Mouse (Mus musculus): ENCODE data around the gene Hoxb3. TPM values are rescaled to one million over a fixed set of nuclear protein-coding genes. Genes with fewer than 3 reads are reported as not detected.

Hoxb3 gene
- polyA plus RNA-seq, 1 experiment from 2014 or later, result 8.2 TPM

GRCm38 (mm10) chr11:96293302-96293921, 29.7 kb upstream of the Hoxb3 start:
- Histone ChIP-seq H3K4me3 (ENCODE audit: low read length) (peak overlapping the region; percentile 53), H3K9me3 (ENCODE audit: control insufficient read depth, low read length) (no peaks in the 10 kb centered on the region), H3K9ac (ENCODE audit: low read depth, low read length) (peak overlapping the region; percentile 99), H3K4me2 (replicated peaks; ENCODE audit: low read depth, low read length) (peak overlapping the region; percentile 95), H3K4me1 (ENCODE audit: control insufficient read depth, insufficient read depth, low read length) (peaks cover 44% of the 10 kb centered on the region), H3K36me3 (ENCODE audit: control insufficient read depth, insufficient read depth, low read length) (no peaks in the 10 kb centered on the region), H3K27ac (ENCODE audit: low read depth, low read length) (peak overlapping the region; percentile 100), H3K27me3 (ENCODE audit: control insufficient read depth, insufficient read depth, low read length) (no peaks in the 10 kb centered on the region)
- ATAC-seq (ENCODE audit: low FRiP score, low TSS enrichment), result no peak
- 0% methylated on average over 22 of the region's 22 CpGs for WGBS

- peak overlapping the region; percentile 95 for H3K4me2 ChIP-seq (replicated peaks; ENCODE audit: low read depth, low read length)
- H3K4me3 ChIP-seq (ENCODE audit: low read length), result peak overlapping the region; percentile 53
- H3K9me3 ChIP-seq (ENCODE audit: control insufficient read depth, low read length), result no peaks in the 10 kb centered on the region
- peak overlapping the region; percentile 100 for H3K27ac ChIP-seq (ENCODE audit: low read depth, low read length)
- H3K27me3 ChIP-seq (ENCODE audit: control insufficient read depth, insufficient read depth, low read length), result no peaks in the 10 kb centered on the region
- no peaks in the 10 kb centered on the region for H3K36me3 ChIP-seq (ENCODE audit: control insufficient read depth, insufficient read depth, low read length)
- under 1% methylated on average over 32 of the region's 32 CpGs for WGBS
- no peak for ATAC-seq (ENCODE audit: low FRiP score, low TSS enrichment)
- peak overlapping the region; percentile 99 for H3K9ac ChIP-seq (ENCODE audit: low read depth, low read length)
- H3K4me1 ChIP-seq (ENCODE audit: control insufficient read depth, insufficient read depth, low read length), result peaks cover 40% of the 10 kb centered on the region
These were observed 28.7 kb upstream of the Hoxb3 start for GRCm38 (mm10) chr11:96294245-96295091.

- Histone ChIP-seq H3K27ac (ENCODE audit: low read depth, low read length) (peak overlapping the region; percentile 100), H3K27me3 (ENCODE audit: control insufficient read depth, insufficient read depth, low read length) (no peaks in the 10 kb centered on the region), H3K9ac (ENCODE audit: low read depth, low read length) (peak overlapping the region; percentile 99), H3K4me3 (ENCODE audit: low read length) (peak overlapping the region; percentile 53), H3K4me2 (replicated peaks; ENCODE audit: low read depth, low read length) (peak overlapping the region; percentile 95), H3K36me3 (ENCODE audit: control insufficient read depth, insufficient read depth, low read length) (no peaks in the 10 kb centered on the region), H3K9me3 (ENCODE audit: control insufficient read depth, low read length) (no peaks in the 10 kb centered on the region), H3K4me1 (ENCODE audit: control insufficient read depth, insufficient read depth, low read length) (peaks cover 39% of the 10 kb centered on the region)
- ATAC-seq (ENCODE audit: low FRiP score, low TSS enrichment), result 0 out of 2 replicates have a peak, but pooled peaks have one; percentile 13
- under 1% methylated on average over 30 of the region's 30 CpGs for WGBS
These were observed 27.9 kb upstream of the Hoxb3 start for GRCm38 (mm10) chr11:96295092-96295835.

- ATAC-seq (ENCODE audit: low FRiP score, low TSS enrichment), result no peak
- Histone ChIP-seq H3K27me3 (ENCODE audit: control insufficient read depth, insufficient read depth, low read length) (no peaks in the 10 kb centered on the region), H3K4me2 (replicated peaks; ENCODE audit: low read depth, low read length) (peak overlapping the region; percentile 95), H3K27ac (ENCODE audit: low read depth, low read length) (peak overlapping the region; percentile 100), H3K9me3 (ENCODE audit: control insufficient read depth, low read length) (no peaks in the 10 kb centered on the region), H3K9ac (ENCODE audit: low read depth, low read length) (peak overlapping the region; percentile 99), H3K36me3 (ENCODE audit: control insufficient read depth, insufficient read depth, low read length) (peaks cover 16% of the 10 kb centered on the region), H3K4me1 (ENCODE audit: control insufficient read depth, insufficient read depth, low read length) (peaks cover 38% of the 10 kb centered on the region), H3K4me3 (ENCODE audit: low read length) (peak overlapping the region; percentile 53)
- WGBS, result 7% methylated on average over 2 of the region's 2 CpGs
These were observed 26.1 kb upstream of the Hoxb3 start for GRCm38 (mm10) chr11:96296997-96297396.

- WGBS, result 14% methylated on average over 3 of the region's 3 CpGs
- peaks cover 40% of the 10 kb centered on the region for H3K4me1 ChIP-seq (ENCODE audit: control insufficient read depth, insufficient read depth, low read length)
- H3K27ac ChIP-seq (ENCODE audit: low read depth, low read length), result peak overlapping the region; percentile 100
- peak overlapping the region; percentile 53 for H3K4me3 ChIP-seq (ENCODE audit: low read length)
- H3K4me2 ChIP-seq (replicated peaks; ENCODE audit: low read depth, low read length), result peak overlapping the region; percentile 95
- peak overlapping the region; percentile 99 for H3K9ac ChIP-seq (ENCODE audit: low read depth, low read length)
- H3K9me3 ChIP-seq (ENCODE audit: control insufficient read depth, low read length), result no peaks in the 10 kb centered on the region
- no peak for ATAC-seq (ENCODE audit: low FRiP score, low TSS enrichment)
- peaks cover 21% of the 10 kb centered on the region for H3K36me3 ChIP-seq (ENCODE audit: control insufficient read depth, insufficient read depth, low read length)
- H3K27me3 ChIP-seq (ENCODE audit: control insufficient read depth, insufficient read depth, low read length), result no peaks in the 10 kb centered on the region
These were observed 25.7 kb upstream of the Hoxb3 start for GRCm38 (mm10) chr11:96297428-96297827.

GRCm38 (mm10) chr11:96297968-96298635, 25.0 kb upstream of the Hoxb3 start:
- no peak for ATAC-seq (ENCODE audit: low FRiP score, low TSS enrichment)
- WGBS, result 8% methylated on average over 11 of the region's 11 CpGs
- Histone ChIP-seq H3K9me3 (ENCODE audit: control insufficient read depth, low read length) (no peaks in the 10 kb centered on the region), H3K36me3 (ENCODE audit: control insufficient read depth, insufficient read depth, low read length) (peaks cover 24% of the 10 kb centered on the region), H3K4me1 (ENCODE audit: control insufficient read depth, insufficient read depth, low read length) (peaks cover 40% of the 10 kb centered on the region), H3K9ac (ENCODE audit: low read depth, low read length) (peak overlapping the region; percentile 99), H3K4me3 (ENCODE audit: low read length) (peak overlapping the region; percentile 53), H3K27me3 (ENCODE audit: control insufficient read depth, insufficient read depth, low read length) (no peaks in the 10 kb centered on the region), H3K4me2 (replicated peaks; ENCODE audit: low read depth, low read length) (peak overlapping the region; percentile 95), H3K27ac (ENCODE audit: low read depth, low read length) (peak overlapping the region; percentile 100)

GRCm38 (mm10) chr11:96298895-96299667, 24.0 kb upstream of the Hoxb3 start:
- Histone ChIP-seq H3K27me3 (ENCODE audit: control insufficient read depth, insufficient read depth, low read length) (no peaks in the 10 kb centered on the region), H3K27ac (ENCODE audit: low read depth, low read length) (peak overlapping the region; percentile 100)
- ATAC-seq (ENCODE audit: low FRiP score, low TSS enrichment), result 0 out of 2 replicates have a peak, but pooled peaks have one; percentile 14

GRCm38 (mm10) chr11:96299781-96300180, 23.3 kb upstream of the Hoxb3 start:
- Histone ChIP-seq H3K4me3 (ENCODE audit: low read length) (peak overlapping the region; percentile 53), H3K27ac (ENCODE audit: low read depth, low read length) (peak overlapping the region; percentile 100), H3K36me3 (ENCODE audit: control insufficient read depth, insufficient read depth, low read length) (peaks cover 27% of the 10 kb centered on the region), H3K4me1 (ENCODE audit: control insufficient read depth, insufficient read depth, low read length) (peaks cover 53% of the 10 kb centered on the region), H3K4me2 (replicated peaks; ENCODE audit: low read depth, low read length) (peak overlapping the region; percentile 95), H3K9me3 (ENCODE audit: control insufficient read depth, low read length) (no peaks in the 10 kb centered on the region), H3K27me3 (ENCODE audit: control insufficient read depth, insufficient read depth, low read length) (no peaks in the 10 kb centered on the region), H3K9ac (ENCODE audit: low read depth, low read length) (peak overlapping the region; percentile 99)
- WGBS, result 8% methylated on average over 9 of the region's 9 CpGs
- ATAC-seq (ENCODE audit: low FRiP score, low TSS enrichment), result no peak

More at GRCm38 (mm10) chr11:96298895-96299667, 24.0 kb upstream of the Hoxb3 start:
- Histone ChIP-seq H3K9me3 (ENCODE audit: control insufficient read depth, low read length) (no peaks in the 10 kb centered on the region), H3K4me2 (replicated peaks; ENCODE audit: low read depth, low read length) (peak overlapping the region; percentile 95), H3K4me1 (ENCODE audit: control insufficient read depth, insufficient read depth, low read length) (peaks cover 46% of the 10 kb centered on the region), H3K4me3 (ENCODE audit: low read length) (peak overlapping the region; percentile 53), H3K9ac (ENCODE audit: low read depth, low read length) (peak overlapping the region; percentile 99), H3K36me3 (ENCODE audit: control insufficient read depth, insufficient read depth, low read length) (peaks cover 26% of the 10 kb centered on the region)
- WGBS, result under 1% methylated on average over 66 of the region's 66 CpGs

All from kidney, embryonic 14.5 days (tissue).